Mouse (Mus musculus): ENCODE data around the gene Msl1. TPM values are rescaled to one million over a fixed set of nuclear protein-coding genes. Genes with fewer than 3 reads are reported as not detected.

The Msl1 gene
- 99.1 and 103 TPM in 2 replicates for polyA plus RNA-seq (2012; rRNA removed)

- no peaks in the 10 kb centered on the region for H3K27me3 ChIP-seq (ENCODE audit: control insufficient read depth, insufficient read depth, low read length)
- peak within 1 kb of the TSS; percentile 84 for H3K4me3 ChIP-seq (replicated peaks; ENCODE audit: insufficient read depth, low read depth, low read length)
- H3K27ac ChIP-seq (ENCODE audit: insufficient read depth, low read length): peak within 1 kb of the TSS; percentile 98
- H3K4me1 ChIP-seq (ENCODE audit: control insufficient read depth, insufficient read depth, low read length): peaks cover 5% of the 10 kb centered on the region; the same call in 1 of the 2 replicates
- 1% methylated on average over 51 of the region's 89 CpGs for WGBS
- TF ChIP-seq POLR2A (IDR thresholded peaks at IDR 0.05; ENCODE audit: borderline replicate concordance, insufficient read depth, low read length) (peak; percentile 75; the same call in 1 of the 2 replicates), CTCF (IDR thresholded peaks at IDR 0.05; ENCODE audit: borderline replicate concordance, insufficient read depth, low read depth, low read length) (no peak)
- DNase-seq: peak; percentile 93
Observed at GRCm38 (mm10) chr11:98795015-98795713, at the start of gene Msl1. Gene Msl1, plus strand, starts transcription at chr11:98795516.

DNA sequence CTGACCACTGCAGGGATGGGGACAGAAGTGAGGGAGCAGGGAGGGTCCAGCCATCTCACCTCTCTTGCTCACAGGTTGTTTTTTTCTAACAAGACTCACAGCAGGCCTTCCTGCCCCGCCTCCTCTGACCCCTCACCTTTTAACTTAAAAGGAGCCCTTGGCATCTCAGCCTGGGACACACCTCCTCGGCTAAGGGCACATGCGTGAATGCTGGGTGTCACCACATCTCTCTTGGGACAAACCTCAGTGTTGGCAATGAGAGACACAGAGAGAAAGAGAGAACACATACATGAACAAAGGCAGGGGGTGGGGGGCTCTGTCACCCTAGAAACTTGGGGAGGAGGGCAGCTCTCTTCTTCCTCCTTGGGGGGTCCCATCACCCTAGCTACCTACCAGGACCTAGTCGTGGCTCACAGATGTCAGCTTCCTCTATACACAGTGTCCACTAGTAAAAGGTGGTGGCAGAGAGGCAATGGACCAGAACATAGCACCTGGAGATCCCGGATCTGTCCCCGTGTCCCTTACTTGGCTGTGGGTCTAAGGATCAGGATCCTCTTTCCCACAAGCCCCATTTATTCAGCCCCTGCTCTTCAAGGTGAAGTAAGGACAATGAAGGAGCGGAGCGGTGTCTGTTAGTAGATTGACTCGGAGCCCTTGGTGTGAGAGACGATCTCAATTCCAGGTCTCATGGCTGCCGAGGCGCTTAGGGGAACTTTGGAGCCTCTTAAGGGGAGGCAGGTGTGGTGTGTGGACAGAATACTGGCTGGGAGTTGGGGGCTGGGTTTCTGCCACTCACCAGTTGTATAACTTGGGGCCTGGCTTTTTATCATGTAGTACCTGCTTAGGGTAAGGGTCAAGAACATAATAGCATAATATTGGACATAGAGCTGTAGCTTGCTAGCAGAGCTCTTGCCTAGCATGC is 49.1 kb upstream of the Msl1 start:
- WGBS: 23% methylated on average over 12 of the region's 12 CpGs
- Histone ChIP-seq H3K4me1 (ENCODE audit: control insufficient read depth, insufficient read depth, low read length) (peaks cover 64% of the 10 kb centered on the region), H3K27ac (ENCODE audit: insufficient read depth, low read length) (peak overlapping the region; percentile 89), H3K27me3 (ENCODE audit: control insufficient read depth, insufficient read depth, low read length) (no peaks in the 10 kb centered on the region), H3K4me3 (replicated peaks; ENCODE audit: insufficient read depth, low read depth, low read length) (peak overlapping the region; percentile 3)
- peak in 1 of 2 experiments; percentile 41 for DNase-seq
- no peak for TF ChIP-seq POLR2A (IDR thresholded peaks at IDR 0.05; ENCODE audit: borderline replicate concordance, insufficient read depth, low read length)

GRCm38 (mm10) chr11:98746855-98747693 is 48.2 kb upstream of the Msl1 start:
- Histone ChIP-seq H3K4me3 (replicated peaks; ENCODE audit: insufficient read depth, low read depth, low read length) (peak overlapping the region; percentile 43), H3K4me1 (ENCODE audit: control insufficient read depth, insufficient read depth, low read length) (peaks cover 70% of the 10 kb centered on the region), H3K27ac (ENCODE audit: insufficient read depth, low read length) (peak overlapping the region; percentile 89), H3K27me3 (ENCODE audit: control insufficient read depth, insufficient read depth, low read length) (no peaks in the 10 kb centered on the region)
- TF ChIP-seq POLR2A (IDR thresholded peaks at IDR 0.05; ENCODE audit: borderline replicate concordance, insufficient read depth, low read length): peak; percentile 45; the same call in 1 of the 2 replicates
- no peak for TF ChIP-seq CTCF (IDR thresholded peaks at IDR 0.05; ENCODE audit: borderline replicate concordance, insufficient read depth, low read depth, low read length)
- DNase-seq: peak; percentile 90 to 94
- WGBS: 1% methylated on average over 19 of the region's 19 CpGs

DNA sequence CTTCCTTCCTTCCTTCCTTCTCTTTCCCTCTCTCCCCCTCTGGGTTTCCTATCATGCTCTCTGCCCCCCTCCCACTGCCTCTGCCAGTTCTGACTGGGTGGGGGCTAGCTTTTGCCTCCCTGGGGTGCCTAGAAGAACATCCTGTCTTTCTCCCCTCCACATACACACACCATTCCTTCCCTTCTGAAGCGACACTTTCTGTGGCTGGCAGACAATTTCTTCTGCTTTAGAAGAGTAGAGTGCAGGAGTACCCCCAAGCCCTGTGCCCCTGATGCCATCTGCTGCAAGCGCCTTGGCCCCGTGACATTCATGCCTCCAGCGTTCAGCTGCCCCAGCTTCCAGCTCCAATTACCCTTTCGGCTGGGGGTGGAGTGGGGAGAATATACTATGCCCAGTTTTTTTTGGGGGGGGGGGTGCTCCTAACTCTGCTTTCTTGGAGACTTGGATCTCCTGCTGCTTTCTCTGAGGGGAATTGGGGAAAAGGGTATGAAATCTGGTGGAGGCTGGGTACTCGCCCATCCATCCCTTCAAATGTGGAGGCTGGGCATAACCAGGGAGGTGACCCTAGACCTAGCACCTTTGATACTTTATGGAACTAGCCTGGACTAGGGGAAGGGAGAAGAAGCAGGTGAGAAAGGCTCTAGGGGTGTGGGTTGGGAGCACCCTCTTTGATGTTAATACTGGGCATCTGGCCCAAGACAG is 47.4 kb upstream of the Msl1 start:
- Histone ChIP-seq H3K27me3 (ENCODE audit: control insufficient read depth, insufficient read depth, low read length) (no peaks in the 10 kb centered on the region), H3K27ac (ENCODE audit: insufficient read depth, low read length) (peak overlapping the region; percentile 100), H3K4me3 (replicated peaks; ENCODE audit: insufficient read depth, low read depth, low read length) (peak overlapping the region; percentile 55), H3K4me1 (ENCODE audit: control insufficient read depth, insufficient read depth, low read length) (peaks cover 75% of the 10 kb centered on the region)
- 8% methylated on average over 6 of the region's 6 CpGs for whole genome bisulfite sequencing
- peak; percentile 63 to 66 for DNase-seq
- no peak for TF ChIP-seq POLR2A (IDR thresholded peaks at IDR 0.05; ENCODE audit: borderline replicate concordance, insufficient read depth, low read length)

GRCm38 (mm10) chr11:98748506-98749416 is 46.6 kb upstream of the Msl1 start:
- peak overlapping the region; percentile 55 for H3K4me3 ChIP-seq (replicated peaks; ENCODE audit: insufficient read depth, low read depth, low read length)
- 3% methylated on average over 15 of the region's 15 CpGs for WGBS
- peak overlapping the region; percentile 100 for H3K27ac ChIP-seq (ENCODE audit: insufficient read depth, low read length)
- DNase-seq: peak in 1 of 2 experiments; percentile 60
- TF ChIP-seq CTCF (IDR thresholded peaks at IDR 0.05; ENCODE audit: borderline replicate concordance, insufficient read depth, low read depth, low read length): no peak
- TF ChIP-seq POLR2A (IDR thresholded peaks at IDR 0.05; ENCODE audit: borderline replicate concordance, insufficient read depth, low read length): no peak
- H3K4me1 ChIP-seq (ENCODE audit: control insufficient read depth, insufficient read depth, low read length): peaks cover 78% of the 10 kb centered on the region
- H3K27me3 ChIP-seq (ENCODE audit: control insufficient read depth, insufficient read depth, low read length): no peaks in the 10 kb centered on the region

DNA sequence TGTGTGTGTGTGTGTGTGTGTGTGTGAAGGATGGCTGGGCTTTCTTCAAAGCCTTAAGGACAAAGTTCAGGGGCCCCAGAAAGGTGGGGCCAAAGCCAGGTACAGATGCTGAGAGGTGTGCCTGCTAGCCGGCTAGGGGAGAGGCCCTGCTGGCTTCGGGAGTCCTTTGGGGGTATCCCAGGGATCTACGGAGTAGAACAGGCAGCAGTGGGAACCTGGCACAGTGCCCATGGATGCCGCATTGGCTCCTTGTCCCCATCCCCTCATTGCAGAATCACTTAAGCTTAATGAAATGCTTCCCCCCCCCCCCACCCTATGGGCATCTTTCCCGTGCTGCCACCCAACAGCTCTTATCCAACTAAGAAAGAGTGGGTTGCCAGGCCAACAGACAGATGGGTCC is 45.6 kb upstream of the Msl1 start:
- Histone ChIP-seq H3K4me3 (replicated peaks; ENCODE audit: insufficient read depth, low read depth, low read length) (peak overlapping the region; percentile 35), H3K27ac (ENCODE audit: insufficient read depth, low read length) (peak overlapping the region; percentile 100), H3K4me1 (ENCODE audit: control insufficient read depth, insufficient read depth, low read length) (peaks cover 83% of the 10 kb centered on the region), H3K27me3 (ENCODE audit: control insufficient read depth, insufficient read depth, low read length) (no peaks in the 10 kb centered on the region)
- peak; percentile 50 to 62 for DNase-seq
- TF ChIP-seq POLR2A (IDR thresholded peaks at IDR 0.05; ENCODE audit: borderline replicate concordance, insufficient read depth, low read length) (no peak), CTCF (IDR thresholded peaks at IDR 0.05; ENCODE audit: borderline replicate concordance, insufficient read depth, low read depth, low read length) (no peak)
- 2% methylated on average over 5 of the region's 5 CpGs for WGBS
